Mouse (Mus musculus) midbrain, embryonic 12.5 days (tissue): ENCODE data around the gene Dennd1c. TPM values are rescaled to one million over a fixed set of nuclear protein-coding genes. Genes with fewer than 3 reads are reported as not detected.

ENCODE experiments used
- ATAC-seq: fragments of 200-750 bp; cut with Nextera tagmentation; 2 replicates; pipeline ENCODE4 v1.8.0; 2017; ENCODE audit warnings: low read depth, moderate TSS enrichment, moderate library complexity; ENCODE audit not compliant: low FRiP score
- H3K27ac ChIP-seq: fragments of 300-500 bp; sonication (generic); replicated peaks from 2 replicates; pipeline ENCODE4 v1.5.1; 2016; ENCODE audit warnings: mild to moderate bottlenecking
- H3K27me3 ChIP-seq: fragments of 300-500 bp; sonication (generic); 2 replicates; pipeline ENCODE4 v1.6.1; 2016; ENCODE audit warnings: mild to moderate bottlenecking
- H3K36me3 ChIP-seq: fragments of 300-500 bp; sonication (generic); 2 replicates; pipeline ENCODE4 v1.6.1; 2016
- H3K4me1 ChIP-seq: fragments of 300-500 bp; sonication (generic); 2 replicates; pipeline ENCODE4 v1.6.1; 2016
- H3K4me2 ChIP-seq: fragments of 300-500 bp; sonication (generic); replicated peaks from 2 replicates; pipeline ENCODE4 v1.6.1; 2016; ENCODE audit warnings: mild to moderate bottlenecking, moderate library complexity
- H3K4me3 ChIP-seq: fragments of 300-500 bp; sonication (generic); 2 replicates; pipeline ENCODE4 v1.5.1; 2016; ENCODE audit warnings: mild to moderate bottlenecking
- H3K9ac ChIP-seq: fragments of 300-500 bp; sonication (generic); replicated peaks from 2 replicates; pipeline ENCODE4 v1.6.1; 2016; ENCODE audit warnings: mild to moderate bottlenecking, moderate library complexity
- H3K9me3 ChIP-seq: fragments of 300-500 bp; sonication (generic); 2 replicates; pipeline ENCODE4 v1.6.1; 2016; ENCODE audit warnings: mild to moderate bottlenecking
- WGBS: fragments of 180-500 bp; shearing (Covaris S2); methylation state at CpG from one replicate; pipeline ENCODE4 v1.1.7; 2016; 5-methylcytosine and 5-hydroxymethylcytosine counted together
- polyA plus RNA-seq: library from polyadenylated mRNA; unstranded; fragments of >200 nt; fragmentation: Nextera tagmentation; extraction: Ambion mirVana; gene quantifications from 2 replicates; pipeline ENCODE4 v1.2.1, GENCODE M21; 2016

Dennd1c gene
- 2.4 and 3.3 TPM in 2 replicates for polyA plus RNA-seq

GRCm38 (mm10) chr17:57078336-57078735 is at the start of gene Dennd1c:
Dennd1c (minus strand) TSS chr17:57078514.
- no peak within 1 kb of the TSS for H3K4me2 ChIP-seq
- H3K9ac ChIP-seq: no peak within 1 kb of the TSS
- H3K27ac ChIP-seq: no peak within 1 kb of the TSS
- ATAC-seq: no peak
- no peak within 1 kb of the TSS for H3K4me3 ChIP-seq
- H3K9me3 ChIP-seq: no peaks in the 10 kb centered on the region
- H3K27me3 ChIP-seq: 0 out of 2 replicates have a peak, but pooled peaks cover 4% of the 10 kb centered on the region
- H3K4me1 ChIP-seq: no peaks in the 10 kb centered on the region; the same call in 1 of the 2 replicates
- 52% methylated on average over 6 of the region's 6 CpGs for WGBS
- H3K36me3 ChIP-seq: peaks cover 31% of the 10 kb centered on the region

GRCm38 (mm10) chr17:57125853-57126622 is 47.7 kb upstream of the Dennd1c start:
- Histone ChIP-seq H3K9me3 (no peaks in the 10 kb centered on the region), H3K4me2 (no peak overlapping the region), H3K4me3 (no peak overlapping the region), H3K36me3 (no peaks in the 10 kb centered on the region), H3K9ac (no peak overlapping the region), H3K4me1 (no peaks in the 10 kb centered on the region), H3K27me3 (no peaks in the 10 kb centered on the region), H3K27ac (no peak overlapping the region)
- WGBS: 63% methylated on average over 3 of the region's 3 CpGs
- ATAC-seq: no peak

GRCm38 (mm10) chr17:57124792-57125191 is 46.5 kb upstream of the Dennd1c start:
- H3K4me1 ChIP-seq: no peaks in the 10 kb centered on the region
- no peak for ATAC-seq
- H3K27me3 ChIP-seq: no peaks in the 10 kb centered on the region
- WGBS: 91% methylated on average over 4 of the region's 4 CpGs
- no peaks in the 10 kb centered on the region for H3K36me3 ChIP-seq
- no peaks in the 10 kb centered on the region for H3K9me3 ChIP-seq
- H3K4me3 ChIP-seq: no peak overlapping the region
- no peak overlapping the region for H3K4me2 ChIP-seq
- no peak overlapping the region for H3K27ac ChIP-seq
- no peak overlapping the region for H3K9ac ChIP-seq

- Histone ChIP-seq H3K4me1 (peaks cover 4% of the 10 kb centered on the region; the same call in 1 of the 2 replicates), H3K27ac (no peak overlapping the region), H3K9me3 (no peaks in the 10 kb centered on the region), H3K9ac (no peak overlapping the region), H3K4me2 (no peak overlapping the region), H3K27me3 (no peaks in the 10 kb centered on the region), H3K36me3 (no peaks in the 10 kb centered on the region), H3K4me3 (no peak overlapping the region)
- ATAC-seq: no peak
- WGBS: 86% methylated on average over 11 of the region's 11 CpGs
These were observed 45.1 kb upstream of the Dennd1c start for GRCm38 (mm10) chr17:57123192-57124118.

DNA sequence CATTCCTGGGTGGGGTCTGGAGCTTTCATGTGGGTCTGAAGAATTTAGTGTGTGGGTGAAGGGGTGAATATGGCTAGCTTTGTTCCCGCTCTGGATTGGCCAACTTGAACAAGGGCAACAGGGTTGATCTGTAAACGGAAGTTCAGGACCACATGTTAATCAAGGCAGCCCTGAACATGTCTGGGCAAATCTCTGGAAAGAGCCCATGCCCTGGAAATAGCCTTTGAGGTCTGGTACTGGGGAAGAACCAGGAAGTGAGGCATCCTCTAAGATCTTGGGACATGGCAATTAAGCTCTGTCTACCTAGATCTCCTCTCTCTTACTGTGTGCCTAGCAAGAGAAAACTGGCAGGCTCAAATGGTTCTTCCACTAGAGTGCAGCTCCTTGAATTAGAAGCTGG is 43.5 kb upstream of the Dennd1c start:
- Histone ChIP-seq H3K9ac (no peak overlapping the region), H3K4me2 (no peak overlapping the region), H3K4me3 (no peak overlapping the region), H3K27me3 (no peaks in the 10 kb centered on the region), H3K4me1 (peaks cover 4% of the 10 kb centered on the region; the same call in 1 of the 2 replicates), H3K9me3 (no peaks in the 10 kb centered on the region), H3K27ac (no peak overlapping the region), H3K36me3 (no peaks in the 10 kb centered on the region)
- 85% methylated on average over 2 of the region's 2 CpGs for WGBS
- no peak for ATAC-seq

GRCm38 (mm10) chr17:57118524-57119349 is 40.4 kb upstream of the Dennd1c start:
- Histone ChIP-seq H3K9ac (no peak overlapping the region), H3K36me3 (no peaks in the 10 kb centered on the region), H3K9me3 (no peaks in the 10 kb centered on the region), H3K4me1 (peaks cover 4% of the 10 kb centered on the region; the same call in 1 of the 2 replicates), H3K4me3 (no peak overlapping the region), H3K4me2 (peak overlapping the region; percentile 37), H3K27me3 (no peaks in the 10 kb centered on the region), H3K27ac (no peak overlapping the region)
- ATAC-seq: peak; percentile 86
- WGBS: 2% methylated on average over 11 of the region's 11 CpGs

GRCm38 (mm10) chr17:57116801-57117200 is 38.5 kb upstream of the Dennd1c start:
- Histone ChIP-seq H3K27ac (no peak overlapping the region), H3K4me2 (no peak overlapping the region), H3K4me1 (peaks cover 4% of the 10 kb centered on the region; the same call in 1 of the 2 replicates), H3K4me3 (no peak overlapping the region), H3K36me3 (no peaks in the 10 kb centered on the region), H3K9me3 (no peaks in the 10 kb centered on the region), H3K9ac (no peak overlapping the region), H3K27me3 (no peaks in the 10 kb centered on the region)
- 76% methylated on average over 2 of the region's 2 CpGs for WGBS
- no peak for ATAC-seq

DNA sequence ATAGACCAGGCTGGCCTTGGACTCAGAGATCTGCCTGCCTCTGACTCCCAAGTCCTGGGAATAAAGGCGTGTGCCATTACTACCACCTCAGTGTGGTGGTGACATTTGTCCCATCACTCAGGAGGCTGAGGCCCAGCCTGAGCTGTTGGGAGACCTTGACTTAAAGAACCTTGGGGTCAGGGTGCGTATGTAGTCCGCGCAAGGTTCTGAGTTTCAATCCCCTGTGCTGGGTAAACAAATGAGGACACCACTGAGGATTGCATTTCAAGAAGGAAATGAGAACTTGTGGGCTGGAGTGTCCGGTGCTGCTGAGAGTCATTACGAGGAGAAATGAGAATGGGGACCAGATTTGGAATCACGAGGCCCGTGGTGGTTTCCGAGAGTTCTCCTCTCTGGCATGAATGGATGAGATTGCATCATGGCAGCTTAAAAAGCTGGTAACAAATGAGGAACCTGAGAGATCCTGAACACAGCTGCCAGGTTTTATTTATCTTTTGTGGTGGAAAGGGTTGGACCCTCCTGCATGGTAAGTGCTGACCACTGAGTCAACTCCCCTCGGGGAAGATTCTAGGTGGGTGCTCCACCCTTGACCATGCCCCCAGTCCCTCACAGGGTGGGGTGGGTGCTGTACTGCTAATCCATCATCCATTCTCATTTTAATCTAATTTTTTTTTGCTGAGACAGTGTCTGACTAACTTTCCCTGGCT is 34.6 kb upstream of the Dennd1c start:
- Histone ChIP-seq H3K4me1 (no peaks in the 10 kb centered on the region), H3K36me3 (no peaks in the 10 kb centered on the region), H3K9me3 (no peaks in the 10 kb centered on the region), H3K4me2 (no peak overlapping the region), H3K27me3 (no peaks in the 10 kb centered on the region), H3K4me3 (no peak overlapping the region), H3K9ac (no peak overlapping the region), H3K27ac (no peak overlapping the region)
- WGBS: 87% methylated on average over 10 of the region's 10 CpGs
- no peak for ATAC-seq

DNA sequence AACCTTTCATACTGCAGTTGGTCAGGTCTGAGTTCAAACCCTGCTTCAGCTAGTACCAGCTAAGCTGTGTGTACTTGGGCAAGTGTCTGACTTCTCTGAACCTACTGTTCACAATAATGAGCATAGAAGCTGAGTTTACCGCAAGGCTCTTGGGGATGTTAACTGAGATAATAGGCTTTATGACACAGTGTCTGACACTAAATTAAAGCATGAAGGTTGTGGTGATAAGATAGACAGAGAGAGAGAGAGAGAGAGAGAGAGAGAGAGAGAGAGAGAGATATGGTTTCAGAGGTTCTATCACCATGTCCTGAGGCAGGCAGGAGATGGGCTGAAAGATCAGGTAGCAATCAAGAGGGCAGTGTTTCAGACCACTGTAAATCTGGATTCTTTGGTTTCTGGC is 31.7 kb upstream of the Dennd1c start:
- WGBS: 92% methylated on average over 1 of the region's 1 CpGs
- Histone ChIP-seq H3K4me1 (peaks cover 18% of the 10 kb centered on the region), H3K27me3 (0 out of 2 replicates have a peak, but pooled peaks cover 6% of the 10 kb centered on the region), H3K4me2 (no peak overlapping the region), H3K9ac (no peak overlapping the region), H3K27ac (no peak overlapping the region), H3K4me3 (no peak overlapping the region), H3K9me3 (no peaks in the 10 kb centered on the region), H3K36me3 (no peaks in the 10 kb centered on the region)
- no peak for ATAC-seq

DNA sequence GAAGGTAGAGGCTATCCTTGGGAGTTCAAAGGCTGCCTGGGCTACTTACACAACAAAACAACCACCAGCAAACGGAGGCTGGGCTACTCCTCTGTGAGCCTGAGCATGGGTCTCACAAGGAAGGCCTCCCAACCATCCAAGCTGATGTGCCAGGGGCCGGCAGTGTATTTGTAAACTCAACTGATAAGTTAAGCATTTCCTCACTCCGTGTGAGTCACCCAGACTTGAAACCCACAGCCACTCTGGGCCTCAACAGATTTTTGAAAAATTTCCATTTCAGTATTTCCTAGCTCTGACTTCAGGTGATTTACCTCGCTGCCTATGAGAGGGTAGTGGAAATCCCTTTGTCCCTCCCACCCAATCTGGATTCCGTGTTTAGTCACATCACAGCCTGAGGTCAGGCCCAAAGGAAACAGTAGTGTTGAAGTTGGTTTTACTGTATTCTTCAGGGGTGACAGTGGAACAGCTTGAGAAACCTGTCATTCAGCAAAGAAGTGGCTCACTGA is 30.4 kb upstream of the Dennd1c start:
- no peak for ATAC-seq
- 55% methylated on average over 5 of the region's 5 CpGs for WGBS

More for the DNA sequence above, 30.4 kb upstream of the Dennd1c start:
- Histone ChIP-seq H3K27me3 (0 out of 2 replicates have a peak, but pooled peaks cover 6% of the 10 kb centered on the region), H3K4me3 (no peak overlapping the region), H3K4me2 (no peak overlapping the region), H3K9ac (no peak overlapping the region), H3K27ac (no peak overlapping the region), H3K4me1 (peaks cover 24% of the 10 kb centered on the region), H3K36me3 (no peaks in the 10 kb centered on the region), H3K9me3 (no peaks in the 10 kb centered on the region)
